Mouse (Mus musculus): ENCODE measurements around the gene Fitm2. TPM values are rescaled to one million over a fixed set of nuclear protein-coding genes. Genes with fewer than 3 reads are reported as not detected.
A peak's percentile ranks its signal among the peaks of the same experiment; 100 is the strongest.

Fitm2 gene
- total RNA-seq, 2 experiments from 2014 or later = 19.2 to 20.9 TPM

DNA sequence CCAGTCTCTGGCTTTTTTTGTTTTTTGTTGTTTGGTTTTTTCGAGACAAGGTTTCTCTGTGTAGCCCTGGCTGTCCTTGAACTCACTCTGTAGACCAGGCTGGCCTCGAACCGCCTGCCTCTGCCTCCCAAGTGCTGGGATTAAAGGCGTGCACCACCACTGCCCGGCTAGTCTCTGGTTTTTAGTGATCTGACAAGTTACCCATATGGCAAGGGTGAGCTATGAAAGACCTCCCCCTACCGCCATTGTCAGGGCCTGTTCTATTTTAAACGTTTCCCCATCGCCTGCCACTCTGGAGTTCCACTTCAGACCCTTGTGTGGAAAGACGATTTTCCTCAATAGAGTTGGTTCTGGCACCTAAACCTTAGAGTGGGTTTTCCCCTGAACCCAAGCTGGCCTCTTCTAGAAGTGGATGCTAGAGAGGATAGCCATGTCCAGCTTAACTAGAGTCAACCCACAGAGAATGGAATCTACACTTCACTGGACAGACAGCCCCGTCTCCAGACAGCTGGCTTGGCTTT is 52.0 kb downstream of the Fitm2 start:
- DNase-seq = no peak

DNA sequence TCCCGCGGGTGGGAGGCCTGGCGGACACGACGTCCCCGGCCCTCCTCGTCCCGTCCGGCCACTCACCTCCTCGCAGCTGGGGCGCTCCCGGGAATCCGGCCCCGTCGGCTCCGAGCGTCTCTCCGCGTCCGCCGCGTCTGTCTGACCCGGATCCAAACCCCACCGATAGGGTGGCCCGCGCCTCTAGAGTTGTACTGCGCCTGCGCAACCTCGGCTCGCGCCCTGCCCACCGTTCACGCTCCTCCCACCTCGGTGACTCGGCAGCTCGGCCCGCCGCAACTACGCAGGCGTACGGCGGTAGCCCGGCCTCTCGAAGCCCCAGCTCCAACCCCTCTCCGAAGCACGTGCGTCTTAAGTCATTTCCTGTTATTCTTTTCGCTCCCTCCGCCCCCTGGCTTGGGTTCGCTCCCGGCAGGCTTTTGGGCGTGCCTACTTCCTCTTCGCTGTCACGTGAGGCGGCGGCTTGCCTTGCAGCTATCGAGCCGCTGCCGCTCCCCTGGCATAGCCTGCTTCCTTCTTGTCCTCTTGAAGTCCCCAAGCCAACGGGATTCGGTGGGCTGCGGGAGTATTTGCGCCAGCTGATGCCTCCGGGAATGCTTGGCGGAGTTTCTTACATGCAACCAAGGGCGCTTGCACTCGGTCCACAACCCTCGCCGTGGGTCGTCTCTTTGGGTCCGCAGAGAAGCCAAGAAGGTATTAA is 52.9 kb downstream of the Fitm2 start:
- DNase-seq = peak; percentile 100

DNA sequence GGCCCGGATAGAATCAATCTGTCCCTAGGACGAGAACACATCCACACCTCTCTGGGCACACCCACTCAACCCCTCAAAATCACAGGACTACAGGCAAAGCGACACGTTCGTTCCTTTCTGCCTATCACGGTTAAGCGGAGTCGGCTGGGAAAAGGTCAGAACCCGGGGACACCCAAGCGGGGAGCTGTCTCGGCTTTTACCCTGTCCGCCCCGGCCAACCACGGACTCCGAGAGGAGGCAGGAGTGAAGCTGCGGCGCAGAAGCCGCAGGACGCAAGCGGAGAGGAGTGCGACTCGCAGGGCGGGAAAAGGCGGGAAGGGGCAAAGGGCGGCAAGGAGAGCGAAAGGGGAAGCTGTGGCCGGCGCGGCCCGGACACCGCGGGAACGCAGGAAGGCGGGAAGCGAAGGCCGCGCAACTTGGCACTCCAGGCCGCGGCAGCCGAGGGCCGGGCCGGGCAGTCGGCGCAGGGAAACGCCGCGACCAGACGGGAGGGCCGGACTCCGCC is 53.5 kb downstream of the Fitm2 start:
- peak in 1 of 2 experiments; percentile 23 for DNase-seq

DNA sequence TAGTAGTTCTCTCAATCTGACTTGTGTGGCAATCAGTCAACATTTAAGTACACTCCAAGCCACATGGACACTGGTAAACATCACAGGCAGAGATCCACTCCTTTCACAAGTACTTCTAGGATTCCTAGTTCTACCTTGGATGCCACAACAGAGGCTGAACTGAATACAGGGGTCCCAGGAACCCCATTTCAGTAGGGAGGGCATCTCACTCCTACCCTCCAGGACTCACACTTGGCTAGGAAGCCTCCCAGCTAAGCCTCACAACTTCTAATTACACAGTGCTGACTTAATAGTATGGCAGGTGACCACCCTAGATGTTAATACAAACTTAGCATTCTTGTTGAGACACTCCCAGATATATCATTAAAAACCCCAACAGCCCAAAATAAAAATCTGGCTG is 54.6 kb downstream of the Fitm2 start:
- DNase-seq = no peak

DNA sequence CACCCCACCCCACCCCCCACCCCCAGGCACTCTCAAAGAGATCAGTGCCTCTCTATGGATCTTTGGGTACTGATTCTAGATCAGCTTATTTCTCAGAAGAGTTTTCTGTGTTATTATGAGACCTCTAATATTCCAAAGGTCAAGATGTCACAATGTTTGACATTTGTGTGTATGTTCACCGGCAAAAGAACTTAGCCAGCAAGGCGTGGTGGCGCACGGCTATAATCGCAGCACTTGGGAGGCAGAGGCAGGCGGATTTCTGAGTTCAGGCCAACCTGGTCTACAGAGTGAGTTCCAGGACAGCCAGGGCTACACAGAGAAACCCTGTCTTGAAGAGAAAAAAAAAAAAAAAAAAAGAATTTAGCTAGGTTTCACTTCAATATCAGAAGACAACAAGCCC is 55.4 kb downstream of the Fitm2 start:
- DNase-seq = no peak

Other genes starting within 250 kb of the Fitm2 start
- under 1 TPM; 0.45 to 0.63 TPM for gene Jph2, start 74.6 kb downstream of the Fitm2 start, total RNA-seq (2021)
- gene Oser1, start 47.9 kb downstream of the Fitm2 start, total RNA-seq (2021) = 10 to 100 TPM; 19.0 to 19.5 TPM
- 10 to 100 TPM; 62.0 to 72.9 TPM for gene Gdap1l1, start 34.2 kb downstream of the Fitm2 start, total RNA-seq (2021)
- gene R3hdml, start 19.7 kb upstream of the Fitm2 start, total RNA-seq (2021) = not detected
- gene Hnf4a, start 34.2 kb upstream of the Fitm2 start, total RNA-seq (2021) = not detected
- gene Ttpal, start 129.7 kb upstream of the Fitm2 start, total RNA-seq (2021) = 10 to 100 TPM; 53.0 to 54.7 TPM
- 100 to 1,000 TPM; 177 to 202 TPM for gene Serinc3, start 172.5 kb upstream of the Fitm2 start, total RNA-seq (2021)
- 10 to 100 TPM; 86.8 to 92.5 TPM for gene Pkig, start 185.8 kb upstream of the Fitm2 start, total RNA-seq (2021)